Mouse (Mus musculus) ES-Bruce4 (cell line): ENCODE measurements around the gene Afg1l.
A peak's percentile ranks its signal among the peaks of the same experiment; 100 is the strongest.

Experiments used
- CTCF ChIP-seq: IDR thresholded peaks from one replicate; pipeline ENCODE4 v1.8.1; 2011; ENCODE audit warnings: low read depth, low read length
- EP300 ChIP-seq: IDR thresholded peaks from 2 replicates; pipeline ENCODE4 v1.6.1; 2011; ENCODE audit warnings: low read depth, low read length; ENCODE audit not compliant: insufficient read depth

- TF ChIP-seq CTCF (peak; percentile 34), EP300 (no peak)
These were observed 150.8 kb downstream of the Afg1l start for GRCm38 (mm10) chr10:42327576-42327975.
